Mouse (Mus musculus) heart, embryonic 12.5 days (tissue): Measurements from ENCODE around the gene Coro1b. TPM values are rescaled to one million over a fixed set of nuclear protein-coding genes. Genes with fewer than 3 reads are reported as not detected.

Experiments
- ATAC-seq: fragments of 200-750 bp; cut with Nextera tagmentation; 2 replicates; pipeline ENCODE4 v1.8.0; 2017; ENCODE audit warnings: moderate TSS enrichment, moderate library complexity; ENCODE audit not compliant: insufficient number of reproducible peaks, low FRiP score
- H3K27ac ChIP-seq: fragments of 300-500 bp; sonication (generic); 2 replicates; pipeline ENCODE4 v1.5.1; 2016; ENCODE audit warnings: mild to moderate bottlenecking, moderate library complexity; ENCODE audit not compliant: poor library complexity, severe bottlenecking
- H3K27me3 ChIP-seq: fragments of 300-500 bp; sonication (generic); replicated peaks from 2 replicates; pipeline ENCODE4 v1.6.1; 2016; ENCODE audit warnings: mild to moderate bottlenecking, moderate library complexity
- H3K36me3 ChIP-seq: fragments of 300-500 bp; sonication (generic); 2 replicates; pipeline ENCODE4 v1.6.1; 2016; ENCODE audit warnings: mild to moderate bottlenecking, moderate library complexity
- H3K4me1 ChIP-seq: fragments of 300-500 bp; sonication (generic); replicated peaks from 2 replicates; pipeline ENCODE4 v1.6.1; 2016; ENCODE audit warnings: mild to moderate bottlenecking
- H3K4me2 ChIP-seq: fragments of 300-500 bp; sonication (generic); 2 replicates; pipeline ENCODE4 v1.6.1; 2016; ENCODE audit warnings: mild to moderate bottlenecking, moderate library complexity
- H3K4me3 ChIP-seq: fragments of 300-500 bp; sonication (generic); 2 replicates; pipeline ENCODE4 v1.5.1; 2016; ENCODE audit warnings: mild to moderate bottlenecking
- H3K9ac ChIP-seq: fragments of 300-500 bp; sonication (generic); 2 replicates; pipeline ENCODE4 v1.6.1; 2016; ENCODE audit warnings: mild to moderate bottlenecking, moderate library complexity
- H3K9me3 ChIP-seq: fragments of 300-500 bp; sonication (generic); replicated peaks from 2 replicates; pipeline ENCODE4 v1.6.1; 2016; ENCODE audit warnings: mild to moderate bottlenecking, moderate library complexity
- WGBS: fragments of 180-500 bp; shearing (Covaris S2); methylation state at CpG from one replicate; pipeline ENCODE4 v1.1.7; 2016; 5-methylcytosine and 5-hydroxymethylcytosine counted together
- polyA plus RNA-seq: library from polyadenylated mRNA; unstranded; fragments of >200 nt; fragmentation: Nextera tagmentation; extraction: Ambion mirVana; gene quantifications from 2 replicates; pipeline ENCODE4 v1.2.1, GENCODE M21; 2016

Coro1b gene
- polyA plus RNA-seq, 1 experiment from 2014 or later, result 122 TPM

- Histone ChIP-seq H3K4me3 (no peak overlapping the region), H3K4me1 (peaks cover 7% of the 10 kb centered on the region), H3K9ac (no peak overlapping the region), H3K27ac (no peak overlapping the region), H3K9me3 (no peaks in the 10 kb centered on the region), H3K4me2 (no peak overlapping the region), H3K27me3 (peaks cover 15% of the 10 kb centered on the region), H3K36me3 (peaks cover 38% of the 10 kb centered on the region)
- ATAC-seq, result no peak
- WGBS, result 81% methylated on average over 9 of the region's 9 CpGs
Observed at GRCm38 (mm10) chr19:4108535-4108934, 39.9 kb upstream of the Coro1b start.

GRCm38 (mm10) chr19:4112063-4112960 lies 36.1 kb upstream of the Coro1b start:
- Histone ChIP-seq H3K4me2 (no peak overlapping the region), H3K4me3 (no peak overlapping the region), H3K9ac (no peak overlapping the region), H3K27me3 (no peaks in the 10 kb centered on the region), H3K4me1 (peaks cover 13% of the 10 kb centered on the region), H3K36me3 (peaks cover 63% of the 10 kb centered on the region), H3K9me3 (no peaks in the 10 kb centered on the region), H3K27ac (no peak overlapping the region)
- ATAC-seq, result no peak
- WGBS, result 88% methylated on average over 26 of the region's 26 CpGs

GRCm38 (mm10) chr19:4113186-4113805 lies 35.1 kb upstream of the Coro1b start:
- WGBS, result 66% methylated on average over 13 of the region's 13 CpGs
- H3K27ac ChIP-seq, result peak overlapping the region; percentile 35; the same call in 1 of the 2 replicates
- no peak overlapping the region for H3K4me3 ChIP-seq
- no peak overlapping the region for H3K4me2 ChIP-seq
- H3K27me3 ChIP-seq, result no peaks in the 10 kb centered on the region
- H3K4me1 ChIP-seq, result peaks cover 13% of the 10 kb centered on the region
- no peak overlapping the region for H3K9ac ChIP-seq
- ATAC-seq, result 0 out of 2 replicates have a peak, but pooled peaks have one; percentile 16
- peaks cover 73% of the 10 kb centered on the region for H3K36me3 ChIP-seq
- no peaks in the 10 kb centered on the region for H3K9me3 ChIP-seq

- Histone ChIP-seq H3K4me3 (no peak overlapping the region), H3K36me3 (peaks cover 75% of the 10 kb centered on the region), H3K9me3 (no peaks in the 10 kb centered on the region), H3K9ac (no peak overlapping the region), H3K27ac (peak overlapping the region; percentile 35; the same call in 1 of the 2 replicates), H3K4me2 (no peak overlapping the region), H3K4me1 (peaks cover 13% of the 10 kb centered on the region), H3K27me3 (no peaks in the 10 kb centered on the region)
- WGBS, result 40% methylated on average over 5 of the region's 5 CpGs
- ATAC-seq, result no peak
Observed at GRCm38 (mm10) chr19:4113806-4114230, 34.6 kb upstream of the Coro1b start.

GRCm38 (mm10) chr19:4114551-4114950 lies 33.9 kb upstream of the Coro1b start:
- no peak overlapping the region for H3K4me3 ChIP-seq
- no peaks in the 10 kb centered on the region for H3K9me3 ChIP-seq
- WGBS, result 85% methylated on average over 10 of the region's 10 CpGs
- ATAC-seq, result no peak
- no peaks in the 10 kb centered on the region for H3K27me3 ChIP-seq
- no peak overlapping the region for H3K4me2 ChIP-seq
- H3K9ac ChIP-seq, result no peak overlapping the region
- no peak overlapping the region for H3K27ac ChIP-seq
- H3K4me1 ChIP-seq, result peaks cover 13% of the 10 kb centered on the region
- H3K36me3 ChIP-seq, result peaks cover 77% of the 10 kb centered on the region

GRCm38 (mm10) chr19:4115144-4115543 lies 33.3 kb upstream of the Coro1b start:
- Histone ChIP-seq H3K27ac (no peak overlapping the region), H3K9ac (no peak overlapping the region), H3K36me3 (peaks cover 77% of the 10 kb centered on the region), H3K4me3 (no peak overlapping the region), H3K27me3 (no peaks in the 10 kb centered on the region), H3K9me3 (no peaks in the 10 kb centered on the region), H3K4me1 (peaks cover 13% of the 10 kb centered on the region), H3K4me2 (no peak overlapping the region)
- WGBS, result 89% methylated on average over 10 of the region's 10 CpGs
- no peak for ATAC-seq

GRCm38 (mm10) chr19:4115816-4116215 lies 32.6 kb upstream of the Coro1b start:
- no peak overlapping the region for H3K4me3 ChIP-seq
- H3K4me1 ChIP-seq, result peaks cover 19% of the 10 kb centered on the region
- 79% methylated on average over 11 of the region's 11 CpGs for WGBS
- ATAC-seq, result no peak
- peaks cover 77% of the 10 kb centered on the region for H3K36me3 ChIP-seq
- H3K9ac ChIP-seq, result no peak overlapping the region
- H3K9me3 ChIP-seq, result no peaks in the 10 kb centered on the region
- H3K27me3 ChIP-seq, result no peaks in the 10 kb centered on the region
- H3K27ac ChIP-seq, result no peak overlapping the region
- H3K4me2 ChIP-seq, result no peak overlapping the region

GRCm38 (mm10) chr19:4117006-4117405 lies 31.4 kb upstream of the Coro1b start:
- H3K4me3 ChIP-seq, result no peak overlapping the region
- no peak overlapping the region for H3K27ac ChIP-seq
- no peaks in the 10 kb centered on the region for H3K9me3 ChIP-seq
- no peak for ATAC-seq
- H3K9ac ChIP-seq, result no peak overlapping the region
- H3K27me3 ChIP-seq, result no peaks in the 10 kb centered on the region
- H3K4me1 ChIP-seq, result peaks cover 22% of the 10 kb centered on the region
- H3K36me3 ChIP-seq, result peaks cover 67% of the 10 kb centered on the region
- 94% methylated on average over 7 of the region's 7 CpGs for WGBS
- no peak overlapping the region for H3K4me2 ChIP-seq

- no peak overlapping the region for H3K4me3 ChIP-seq
- H3K9ac ChIP-seq, result no peak overlapping the region
- no peak overlapping the region for H3K4me2 ChIP-seq
- peaks cover 17% of the 10 kb centered on the region for H3K4me1 ChIP-seq
- H3K27ac ChIP-seq, result no peak overlapping the region
- ATAC-seq, result no peak
- peaks cover 53% of the 10 kb centered on the region for H3K36me3 ChIP-seq
- H3K9me3 ChIP-seq, result no peaks in the 10 kb centered on the region
- WGBS, result 92% methylated on average over 2 of the region's 2 CpGs
- no peaks in the 10 kb centered on the region for H3K27me3 ChIP-seq
Observed at GRCm38 (mm10) chr19:4118350-4118749, 30.1 kb upstream of the Coro1b start.

- Histone ChIP-seq H3K27me3 (no peaks in the 10 kb centered on the region), H3K27ac (no peak overlapping the region), H3K4me3 (no peak overlapping the region), H3K4me1 (peaks cover 9% of the 10 kb centered on the region; the same call in 1 of the 2 replicates), H3K9ac (no peak overlapping the region), H3K36me3 (peaks cover 38% of the 10 kb centered on the region), H3K9me3 (no peaks in the 10 kb centered on the region), H3K4me2 (no peak overlapping the region)
- 73% methylated on average over 6 of the region's 6 CpGs for WGBS
- ATAC-seq, result no peak
Observed at GRCm38 (mm10) chr19:4119716-4120487, 28.5 kb upstream of the Coro1b start.

- WGBS, result 89% methylated on average over 2 of the region's 2 CpGs
- no peak overlapping the region for H3K9ac ChIP-seq
- H3K4me1 ChIP-seq, result peaks cover 11% of the 10 kb centered on the region; the same call in 1 of the 2 replicates
- no peaks in the 10 kb centered on the region for H3K9me3 ChIP-seq
- H3K27ac ChIP-seq, result no peak overlapping the region
- H3K4me3 ChIP-seq, result peak overlapping the region; percentile 55
- no peaks in the 10 kb centered on the region for H3K27me3 ChIP-seq
- ATAC-seq, result no peak
- H3K4me2 ChIP-seq, result peak overlapping the region; percentile 71
- peaks cover 32% of the 10 kb centered on the region for H3K36me3 ChIP-seq
Observed at GRCm38 (mm10) chr19:4120496-4120895, 27.9 kb upstream of the Coro1b start.
